Mouse (Mus musculus) spleen, adult 2 months (tissue): Measurements from ENCODE around the gene Brd3os.

Experiments
- CTCF ChIP-seq: fragments of 200-500 bp; IDR thresholded peaks from 2 replicates; pipeline ENCODE4 v1.5.1; 2011; ENCODE audit warnings: mild to moderate bottlenecking, inconsistent platforms; ENCODE audit not compliant: insufficient read depth, insufficient read length, insufficient replicate concordance; ENCODE audit errors: extremely low read depth
- POLR2A ChIP-seq: fragments of 200-500 bp; IDR thresholded peaks from 2 replicates; pipeline ENCODE4 v1.6.1; 2011; ENCODE audit warnings: low read depth, low read length, inconsistent platforms

- TF ChIP-seq CTCF (no peak), POLR2A (no peak)
Measured at GRCm38 (mm10) chr2:27432599-27432998, 9.5 kb upstream of the Brd3os start.
